Mouse (Mus musculus) left cerebral cortex, adult 2 months (tissue): ENCODE measurements around the gene A230072I06Rik. TPM values are rescaled to one million over a fixed set of nuclear protein-coding genes. Genes with fewer than 3 reads are reported as not detected.

Experiments
- DNase-seq, 2 experiments: peaks; one replicate each; pipeline ENCODE4 v3.0.0; 2021 to 2022; ENCODE audit warnings: low spot score in 2 of 2, mixed read lengths in 1 of 2; ENCODE audit errors: extremely low spot score in 1 of 2
- H3K27ac ChIP-seq: fragments of 200-600 bp; 2 replicates; pipeline ENCODE4 v1.8.1; 2022
- H3K4me3 ChIP-seq: fragments of 200-600 bp; 2 replicates; pipeline ENCODE4 v1.8.1; 2022
- CTCF ChIP-seq: fragments of 200-600 bp; IDR thresholded peaks from 2 replicates; pipeline ENCODE4 v1.8.1; 2022; ENCODE audit warnings: antibody characterized with exemption, mild to moderate bottlenecking, moderate library complexity
- intact Hi-C: fragments of 180-260 bp; cut with DNase I; formaldehyde crosslinking; loops from one replicate; pipeline ENCODE4 v1.15.1; 2025
- total RNA-seq, 2 experiments: library from RNA; stranded (reverse); gene quantifications; 2 replicates each; pipeline ENCODE4 v1.2.3; 2021

The A230072I06Rik gene
- total RNA-seq, 2 experiments from 2014 or later: not detected

DNA sequence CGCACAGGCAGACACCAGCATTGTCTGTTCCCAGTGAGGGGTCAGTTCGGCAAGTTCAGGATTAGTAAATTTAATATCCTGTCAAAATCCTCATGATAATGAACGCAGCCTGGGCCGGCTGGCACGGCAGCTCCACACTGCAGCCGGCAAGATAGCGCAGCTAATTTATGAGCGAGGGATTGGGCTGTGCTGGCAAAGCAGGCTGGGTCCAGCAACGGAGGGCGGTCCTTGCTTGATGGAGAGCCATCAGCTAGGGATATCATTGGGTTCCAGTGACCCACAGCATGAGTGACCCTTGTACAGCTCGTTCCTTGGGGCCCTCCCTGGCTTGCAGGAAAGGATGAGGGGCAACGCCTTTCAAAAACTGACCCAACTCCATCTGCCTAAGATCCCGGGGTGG, 48.6 kb downstream of the A230072I06Rik start:
- H3K4me3 ChIP-seq: no peak overlapping the region
- no peak for DNase-seq
- intact Hi-C loops: no loop called here
- H3K27ac ChIP-seq: no peak overlapping the region
- TF ChIP-seq CTCF: no peak

DNA sequence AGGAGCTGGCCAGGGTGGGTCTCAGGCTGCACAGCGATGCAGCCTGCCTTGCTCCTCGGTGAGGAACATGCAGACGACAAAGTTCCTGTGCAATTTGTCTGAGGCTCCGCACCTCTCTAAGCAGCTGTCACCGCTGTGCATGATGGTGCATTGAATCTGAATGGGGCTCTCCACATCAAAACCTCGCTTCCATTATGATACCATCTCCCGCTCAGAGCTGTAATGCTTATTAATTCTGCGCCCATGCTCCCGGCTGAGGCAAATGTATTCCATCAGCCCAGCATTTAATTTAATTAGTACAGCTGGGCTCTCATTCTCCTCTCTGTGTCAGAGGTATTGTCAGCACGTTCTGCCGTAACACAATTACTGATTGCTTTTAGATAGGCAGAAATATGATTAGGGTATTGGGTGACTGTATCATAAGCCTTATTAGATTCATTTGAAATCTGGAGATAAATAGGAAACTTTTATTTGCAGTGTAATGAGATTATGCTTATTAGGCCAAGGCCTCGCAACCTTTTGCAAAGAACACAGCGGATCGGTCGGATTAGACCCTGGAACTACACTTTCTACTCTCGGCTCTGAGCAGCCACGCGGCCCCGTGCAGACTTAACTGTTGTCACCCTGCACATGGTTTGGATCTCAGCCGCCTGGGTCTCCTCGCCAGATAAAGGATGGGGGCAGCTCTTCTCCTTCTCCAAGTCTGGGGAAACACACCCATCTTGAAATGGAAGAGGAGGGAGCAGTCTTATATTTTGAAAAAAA, 49.3 kb downstream of the A230072I06Rik start:
- no peak for DNase-seq
- Histone ChIP-seq H3K27ac (no peak overlapping the region), H3K4me3 (no peak overlapping the region)
- intact Hi-C loops: no loop called here
- no peak for TF ChIP-seq CTCF

DNA sequence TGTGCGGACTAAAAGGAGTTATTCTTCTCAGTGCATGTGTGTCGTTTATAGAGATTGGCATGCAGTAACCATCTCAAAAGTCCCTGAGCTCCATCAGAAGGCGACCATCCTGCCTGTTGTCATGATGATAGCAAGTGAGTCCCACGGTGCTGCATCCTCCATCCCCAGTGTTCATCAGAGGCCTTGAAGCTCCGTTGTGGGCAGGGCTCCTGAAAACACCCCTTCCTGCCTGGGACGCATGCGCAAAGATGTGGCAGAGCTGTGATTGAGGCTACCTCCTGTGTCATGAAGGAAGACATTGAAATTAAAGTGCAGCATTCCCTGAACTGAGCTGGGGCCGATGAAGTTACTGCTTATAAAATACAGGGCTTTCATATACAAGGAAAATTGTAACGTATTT, 49.9 kb downstream of the A230072I06Rik start:
- Histone ChIP-seq H3K27ac (no peak overlapping the region), H3K4me3 (no peak overlapping the region)
- TF ChIP-seq CTCF: no peak
- DNase-seq: no peak
- intact Hi-C loops: no loop called here

DNA sequence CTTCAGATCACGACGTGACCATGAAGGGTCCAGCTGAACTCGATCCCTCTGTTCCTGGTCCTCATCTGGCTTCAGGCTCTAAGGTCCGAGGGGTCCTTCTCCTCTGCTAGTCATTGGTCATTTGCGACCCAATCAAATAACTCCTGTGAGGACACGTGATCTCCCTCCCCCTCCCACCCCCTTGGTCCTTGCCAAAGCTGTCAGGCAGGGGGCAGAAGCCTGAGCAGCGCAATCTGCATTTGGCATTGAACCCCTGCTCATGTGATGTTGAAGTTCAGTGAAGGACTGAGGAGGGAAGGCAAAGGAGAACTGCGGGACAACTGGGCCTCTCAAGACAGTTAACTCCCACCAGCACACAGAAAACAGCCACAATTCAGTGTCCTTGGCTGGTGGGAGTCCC, 51.4 kb downstream of the A230072I06Rik start:
- no peak for DNase-seq
- no peak overlapping the region for H3K4me3 ChIP-seq
- H3K27ac ChIP-seq: peak overlapping the region; percentile 5; the same call in 1 of the 2 replicates
- intact Hi-C loops: no loop called here
- TF ChIP-seq CTCF: no peak; the same call in none of the 2 replicates

Other genes starting within 250 kb of the A230072I06Rik start
- gene Sox1, start 116.5 kb downstream of the A230072I06Rik start, total RNA-seq: 10 to 100 TPM in 1 of 2 experiments, 1 to 10 TPM in 1; 9.5 to 11.6 TPM